Mouse (Mus musculus): ENCODE results near the gene Cdk19.
"Not testable (repeated sequence)": the region's sequence is repeated elsewhere in the genome, so short reads cannot be mapped to it uniquely, and the experiment has no call there.

Gene Cdk19

GRCm38 (mm10) chr10:40398842-40399241, 59.5 kb downstream of the Cdk19 start:
- DNase-seq, result no peak

GRCm38 (mm10) chr10:40399328-40399727, 60.0 kb downstream of the Cdk19 start:
- no peak for DNase-seq

DNA sequence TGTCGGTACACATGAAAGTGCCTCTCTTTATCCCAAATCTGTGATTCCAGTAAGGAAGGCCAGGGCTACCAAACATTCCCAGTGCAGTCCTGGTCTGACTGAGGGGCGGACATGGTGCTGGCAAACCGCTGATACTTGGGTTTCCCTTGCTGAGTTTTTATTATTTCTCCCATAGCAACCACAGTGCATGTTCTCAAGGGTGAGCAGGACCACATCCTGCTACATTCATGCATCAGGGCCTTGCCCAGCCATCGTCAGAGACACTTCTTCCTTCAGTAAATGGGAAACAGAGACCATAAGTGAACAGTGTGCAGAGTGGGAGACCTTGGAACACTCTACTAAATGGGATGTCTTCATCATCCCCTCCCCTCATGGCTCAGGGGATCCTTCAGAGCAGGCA, 60.9 kb downstream of the Cdk19 start:
- no peak for DNase-seq

- DNase-seq, result no peak
Measured at GRCm38 (mm10) chr10:40406655-40407054, 67.3 kb downstream of the Cdk19 start.

- no peak for DNase-seq
Measured at GRCm38 (mm10) chr10:40409336-40409735, 70.0 kb downstream of the Cdk19 start.

DNA sequence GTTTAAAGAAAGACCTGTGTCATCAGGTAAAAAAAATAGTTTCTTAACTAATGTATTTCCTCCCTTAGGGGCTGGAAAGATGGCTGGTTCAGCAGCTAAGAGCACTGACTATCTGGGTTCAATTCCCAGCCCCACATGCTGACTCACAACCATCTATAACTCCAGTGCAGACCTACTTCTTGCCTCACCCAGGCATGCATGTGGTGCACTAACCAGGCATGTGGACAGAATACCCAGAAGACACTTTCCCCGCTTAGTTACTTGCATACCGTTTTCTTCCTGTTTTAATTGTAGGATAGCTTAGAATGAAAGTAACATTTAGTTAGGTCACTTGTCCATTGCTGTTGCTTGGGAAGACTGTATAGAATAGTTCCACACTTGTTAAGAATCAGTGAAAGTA, 72.0 kb downstream of the Cdk19 start:
- DNase-seq, result no peak

GRCm38 (mm10) chr10:40416944-40417343, 77.6 kb downstream of the Cdk19 start:
- DNase-seq, result peak; percentile 28

DNA sequence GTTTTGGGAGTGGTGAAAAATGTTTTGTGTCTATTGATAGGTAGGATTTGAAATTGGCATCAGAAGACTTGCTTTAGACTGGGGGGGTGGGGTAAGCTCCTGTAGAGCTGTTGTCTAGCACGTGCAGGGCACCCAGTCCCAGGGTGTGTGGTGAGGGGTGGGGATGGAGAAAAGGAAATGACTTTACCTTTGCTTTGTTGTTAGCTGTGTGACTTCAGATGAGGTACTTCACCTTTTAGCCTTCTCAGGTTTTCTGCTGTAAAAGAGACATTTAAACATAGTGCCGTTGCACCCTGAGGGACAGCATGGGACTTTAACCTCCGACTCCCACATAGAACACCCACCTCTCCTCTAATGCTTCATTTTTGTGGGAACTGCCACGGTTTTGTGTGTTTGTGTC, 80.5 kb downstream of the Cdk19 start:
- no peak for DNase-seq

- DNase-seq, result no peak
Measured at GRCm38 (mm10) chr10:40420703-40421102, 81.3 kb downstream of the Cdk19 start.

- DNase-seq, result no peak
Measured at GRCm38 (mm10) chr10:40421724-40422123, 82.4 kb downstream of the Cdk19 start.

- DNase-seq, result no peak
Measured at GRCm38 (mm10) chr10:40422696-40423095, 83.3 kb downstream of the Cdk19 start.

DNA sequence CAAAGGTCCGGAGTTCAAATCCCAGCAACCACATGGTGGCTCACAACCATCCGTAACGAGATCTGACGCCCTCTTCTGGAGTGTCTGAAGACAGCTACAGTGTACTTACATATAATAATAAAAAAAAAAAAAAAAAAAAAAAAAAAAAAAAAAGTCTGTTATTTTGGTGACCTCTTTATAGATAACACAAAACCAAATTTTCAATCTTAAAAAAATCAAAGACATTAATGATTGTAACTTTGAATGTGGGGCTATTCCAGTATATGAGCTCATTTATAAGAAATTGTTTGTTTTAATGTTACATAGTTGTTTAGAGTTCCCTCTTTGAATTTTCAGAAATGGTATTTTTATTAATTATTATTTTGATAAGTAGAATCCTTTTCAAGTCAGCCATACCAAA, 85.1 kb downstream of the Cdk19 start:
- not testable (repeated sequence) for DNase-seq

GRCm38 (mm10) chr10:40425243-40426095, 86.1 kb downstream of the Cdk19 start:
- no peak for DNase-seq

GRCm38 (mm10) chr10:40426096-40426450, 86.7 kb downstream of the Cdk19 start:
- no peak for DNase-seq

GRCm38 (mm10) chr10:40428633-40429032, 89.3 kb downstream of the Cdk19 start:
- no peak for DNase-seq

DNA sequence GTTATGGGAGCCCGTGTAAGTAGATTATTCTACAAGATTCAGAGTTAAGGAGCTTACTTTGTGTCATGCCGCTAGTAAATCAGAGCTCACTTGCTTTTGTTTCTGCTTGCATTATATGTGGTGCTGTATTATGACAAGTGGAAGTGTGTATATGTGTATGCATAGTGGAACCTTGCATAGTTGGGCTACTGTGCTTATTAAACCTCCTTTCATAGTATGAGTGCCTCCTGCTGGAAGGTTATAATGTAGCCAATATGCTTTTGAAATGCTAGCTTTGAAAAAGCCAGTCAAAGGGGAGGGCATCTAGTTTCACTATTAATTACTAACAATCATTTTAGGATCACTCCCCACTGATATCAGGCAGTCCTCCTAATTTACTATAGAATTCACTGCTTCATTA, 89.7 kb downstream of the Cdk19 start:
- no peak for DNase-seq

- DNase-seq, result no peak
Measured at GRCm38 (mm10) chr10:40430209-40430608, 90.8 kb downstream of the Cdk19 start.

GRCm38 (mm10) chr10:40431957-40432356, 92.6 kb downstream of the Cdk19 start:
- DNase-seq, result no peak

DNA sequence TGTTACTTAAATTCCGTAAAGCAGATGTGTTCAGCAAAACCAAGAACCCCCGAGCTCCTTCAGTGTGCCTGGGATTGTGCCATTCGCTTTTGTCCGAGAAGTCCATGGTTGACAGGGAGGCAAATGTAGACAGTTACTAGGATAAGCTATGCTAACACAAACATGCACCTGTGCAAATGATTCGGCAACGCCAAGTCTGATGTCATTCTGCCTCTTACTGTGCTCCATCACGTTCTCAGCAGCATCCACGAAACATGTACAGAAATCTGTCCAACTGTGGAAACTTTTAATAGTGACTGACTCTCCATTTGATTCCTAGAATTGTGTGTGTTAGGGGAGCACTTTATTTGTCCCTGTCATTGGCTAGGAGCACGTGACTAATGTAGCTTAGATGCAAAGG, 93.0 kb downstream of the Cdk19 start:
- no peak for DNase-seq

GRCm38 (mm10) chr10:40435402-40435801, 96.0 kb downstream of the Cdk19 start:
- no peak for DNase-seq

DNA sequence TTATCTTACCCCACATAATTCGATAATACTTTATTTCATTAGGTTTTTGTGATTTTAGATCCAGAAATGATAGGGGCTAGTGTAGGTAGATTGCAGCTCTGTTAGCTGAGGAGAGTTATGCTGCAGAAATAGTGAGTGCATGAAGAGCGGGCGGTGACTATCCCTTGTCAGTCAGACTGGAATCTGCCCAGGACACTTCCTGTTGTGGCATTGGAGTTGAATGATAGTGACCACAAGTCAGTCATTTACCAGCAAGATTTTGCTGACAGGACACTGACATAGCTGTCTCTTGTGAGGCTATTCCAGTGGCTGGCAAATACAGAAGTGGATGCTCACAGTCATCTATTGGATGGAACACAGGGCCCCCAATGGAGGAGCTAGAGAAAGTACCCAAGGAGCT, 97.8 kb downstream of the Cdk19 start:
- DNase-seq, result no peak

DNA sequence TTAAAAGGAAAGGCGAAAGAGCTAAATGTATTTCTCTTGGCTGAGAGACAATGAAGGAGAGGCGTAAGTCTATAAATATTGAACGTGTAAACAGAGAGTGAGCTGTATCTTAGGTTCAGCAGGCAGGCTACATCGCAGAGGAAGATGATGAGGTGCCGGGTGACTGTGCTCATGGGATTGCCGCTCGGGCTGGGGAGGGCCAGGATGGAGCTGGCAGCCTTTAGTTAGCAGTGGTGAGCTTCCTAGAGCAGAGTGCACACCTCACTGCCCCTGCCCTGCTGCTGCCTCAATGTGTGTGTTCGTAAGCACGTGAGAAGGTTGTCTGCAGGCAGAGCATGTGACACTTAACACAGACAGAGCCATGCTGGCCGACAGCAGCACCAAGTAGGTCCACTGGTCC, 101.4 kb downstream of the Cdk19 start:
- no peak for DNase-seq

DNA sequence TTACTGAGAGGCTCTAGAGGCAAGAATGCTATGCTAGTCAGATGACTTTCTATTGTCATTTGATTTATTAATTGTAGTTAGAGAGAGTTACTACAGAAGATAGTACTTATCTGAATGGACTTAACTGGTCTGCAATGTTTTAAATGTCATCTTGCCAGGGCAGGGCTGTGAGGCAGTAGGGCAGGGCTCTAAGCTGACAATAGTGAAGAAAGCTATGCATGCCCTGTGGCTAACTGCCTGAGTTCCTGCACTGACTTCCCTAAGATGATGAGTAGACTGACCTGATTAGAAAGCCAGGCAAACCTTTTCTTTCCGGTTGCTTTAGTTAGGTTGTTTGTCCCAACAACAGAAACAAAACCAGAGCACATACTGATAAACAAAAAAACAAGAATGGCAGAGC, 102.7 kb downstream of the Cdk19 start:
- no peak for DNase-seq

GRCm38 (mm10) chr10:40443371-40443770, 104.0 kb downstream of the Cdk19 start:
- no peak for DNase-seq

GRCm38 (mm10) chr10:40443806-40444357, 104.5 kb downstream of the Cdk19 start:
- no peak for DNase-seq
